Mouse (Mus musculus) kidney, embryonic 14.5 days (tissue): ENCODE measurements around the gene Eif2s1. TPM values are rescaled to one million over a fixed set of nuclear protein-coding genes. Genes with fewer than 3 reads are reported as not detected.
A peak's percentile ranks its signal among the peaks of the same experiment; 100 is the strongest.

ENCODE experiments used
- ATAC-seq: fragments of 200-750 bp; cut with Nextera tagmentation; 2 replicates; pipeline ENCODE4 v1.8.0; 2017; ENCODE audit warnings: moderate number of reproducible peaks, mild to moderate bottlenecking, moderate TSS enrichment, moderate library complexity; ENCODE audit not compliant: low FRiP score, low TSS enrichment
- H3K27ac ChIP-seq: fragments of 300-500 bp; sonication (generic); 2 replicates; pipeline ENCODE4 v1.5.1; 2014; ENCODE audit warnings: low read depth, mild to moderate bottlenecking, low read length, moderate library complexity, mixed read lengths
- H3K27me3 ChIP-seq: fragments of 300-500 bp; sonication (generic); 2 replicates; pipeline ENCODE4 v1.6.1; 2014; ENCODE audit warnings: mild to moderate bottlenecking, low read length; ENCODE audit not compliant: control insufficient read depth, insufficient read depth
- H3K36me3 ChIP-seq: fragments of 300-500 bp; sonication (generic); 2 replicates; pipeline ENCODE4 v1.6.1; 2014; ENCODE audit warnings: low read length, mixed read lengths; ENCODE audit not compliant: control insufficient read depth, insufficient read depth
- H3K4me1 ChIP-seq: fragments of 300-500 bp; sonication (generic); 2 replicates; pipeline ENCODE4 v1.6.1; 2014; ENCODE audit warnings: low read length, mixed read lengths; ENCODE audit not compliant: control insufficient read depth, insufficient read depth
- H3K4me2 ChIP-seq: fragments of 300-500 bp; sonication (generic); replicated peaks from 2 replicates; pipeline ENCODE4 v1.6.1; 2014; ENCODE audit warnings: low read depth, mild to moderate bottlenecking, low read length
- H3K4me3 ChIP-seq: fragments of 300-500 bp; sonication (generic); 2 replicates; pipeline ENCODE4 v1.5.1; 2014; ENCODE audit warnings: mild to moderate bottlenecking, low read length
- H3K9ac ChIP-seq: fragments of 300-500 bp; sonication (generic); 2 replicates; pipeline ENCODE4 v1.6.1; 2014; ENCODE audit warnings: low read depth, mild to moderate bottlenecking, low read length, moderate library complexity
- H3K9me3 ChIP-seq: fragments of 300-500 bp; sonication (generic); 2 replicates; pipeline ENCODE4 v1.6.1; 2016; ENCODE audit warnings: low read length; ENCODE audit not compliant: control insufficient read depth
- WGBS: fragments of 180-500 bp; shearing (Covaris S2); extraction: QIAGEN DNeasy Blood & Tissue Kit; methylation state at CpG from one replicate; pipeline ENCODE4 v1.1.7; 2014; 5-methylcytosine and 5-hydroxymethylcytosine counted together
- polyA plus RNA-seq: library from polyadenylated mRNA; unstranded; fragments of >200 nt; fragmentation: Nextera tagmentation; extraction: Ambion mirVana; gene quantifications from 2 replicates; pipeline ENCODE4 v1.2.1, GENCODE M21; 2014

Eif2s1 gene
- polyA plus RNA-seq, 1 experiment from 2014 or later, result 245 TPM

DNA sequence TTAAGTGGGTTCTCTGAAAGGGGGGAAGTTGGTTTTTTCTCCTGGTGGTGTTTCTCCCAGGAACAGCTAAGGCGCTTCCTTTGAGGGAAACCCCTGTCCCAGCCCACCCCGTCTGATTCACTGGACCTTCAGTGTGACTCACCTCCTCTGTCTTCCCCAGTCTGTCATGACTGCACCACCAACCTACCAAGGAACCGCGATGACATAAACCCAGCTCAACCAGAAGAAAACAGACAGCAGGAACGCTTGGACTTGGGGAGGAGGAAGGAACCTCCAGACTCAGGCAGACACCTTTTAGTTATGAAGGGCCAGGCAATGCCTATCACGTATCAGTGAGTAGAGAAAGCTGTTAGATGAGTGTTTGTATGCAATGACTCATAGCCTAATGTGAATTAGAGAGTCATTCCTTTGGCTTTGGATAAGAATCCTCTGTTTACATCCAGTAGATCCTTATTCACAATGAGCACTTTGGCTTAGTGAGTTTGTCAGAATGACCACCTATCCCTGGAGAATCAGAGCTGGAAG is 46.5 kb downstream of the Eif2s1 start:
- H3K9me3 ChIP-seq, result peaks cover 3% of the 10 kb centered on the region; the same call in 1 of the 2 replicates
- H3K4me3 ChIP-seq, result no peak overlapping the region
- no peak overlapping the region for H3K9ac ChIP-seq
- 79% methylated on average over 6 of the region's 6 CpGs for WGBS
- no peak overlapping the region for H3K27ac ChIP-seq
- no peak for ATAC-seq
- no peak overlapping the region for H3K4me2 ChIP-seq
- no peaks in the 10 kb centered on the region for H3K36me3 ChIP-seq
- H3K27me3 ChIP-seq, result peaks cover 46% of the 10 kb centered on the region
- H3K4me1 ChIP-seq, result peaks cover 9% of the 10 kb centered on the region; the same call in 1 of the 2 replicates

GRCm38 (mm10) chr12:78910684-78911461 is 49.3 kb downstream of the Eif2s1 start:
- H3K4me1 ChIP-seq, result peaks cover 9% of the 10 kb centered on the region; the same call in 1 of the 2 replicates
- H3K4me3 ChIP-seq, result peak overlapping the region; percentile 42
- no peaks in the 10 kb centered on the region for H3K36me3 ChIP-seq
- peaks cover 46% of the 10 kb centered on the region for H3K27me3 ChIP-seq
- WGBS, result 8% methylated on average over 15 of the region's 16 CpGs
- H3K9me3 ChIP-seq, result peaks cover 3% of the 10 kb centered on the region; the same call in 1 of the 2 replicates
- no peak for ATAC-seq
- peak overlapping the region; percentile 64 for H3K4me2 ChIP-seq
- no peak overlapping the region for H3K9ac ChIP-seq
- H3K27ac ChIP-seq, result no peak overlapping the region

GRCm38 (mm10) chr12:78911707-78912417 is 50.2 kb downstream of the Eif2s1 start:
- no peak overlapping the region for H3K27ac ChIP-seq
- H3K4me1 ChIP-seq, result peaks cover 9% of the 10 kb centered on the region; the same call in 1 of the 2 replicates
- no peaks in the 10 kb centered on the region for H3K36me3 ChIP-seq
- WGBS, result 1% methylated on average over 37 of the region's 37 CpGs
- H3K4me3 ChIP-seq, result peak overlapping the region; percentile 42
- peak overlapping the region; percentile 64 for H3K4me2 ChIP-seq
- H3K27me3 ChIP-seq, result peaks cover 43% of the 10 kb centered on the region
- H3K9ac ChIP-seq, result peak overlapping the region; percentile 28; the same call in 1 of the 2 replicates
- peak; percentile 56; the same call in 1 of the 2 replicates for ATAC-seq
- peaks cover 3% of the 10 kb centered on the region; the same call in 1 of the 2 replicates for H3K9me3 ChIP-seq

DNA sequence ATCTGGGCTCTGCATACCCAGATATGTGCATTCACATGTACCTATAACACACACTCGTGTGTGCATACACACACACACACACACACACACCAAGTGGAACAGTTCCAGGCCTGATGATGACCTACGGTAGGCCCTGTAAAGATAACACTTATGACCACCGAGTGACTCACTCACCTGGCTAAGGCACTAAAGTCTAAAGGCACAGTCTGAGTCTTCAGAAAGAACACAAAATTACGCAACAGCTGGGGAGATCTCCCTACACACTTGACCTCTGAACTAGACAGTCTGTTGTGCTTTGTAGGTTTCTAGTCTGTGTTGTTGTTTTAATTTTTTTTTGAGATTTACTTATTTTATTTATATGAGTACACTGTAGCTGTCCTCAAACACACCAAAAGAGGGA is 52.8 kb downstream of the Eif2s1 start:
- Histone ChIP-seq H3K4me2 (no peak overlapping the region), H3K4me3 (no peak overlapping the region), H3K9me3 (no peaks in the 10 kb centered on the region), H3K27me3 (peaks cover 34% of the 10 kb centered on the region), H3K9ac (no peak overlapping the region), H3K4me1 (peaks cover 13% of the 10 kb centered on the region; the same call in 1 of the 2 replicates), H3K36me3 (no peaks in the 10 kb centered on the region), H3K27ac (no peak overlapping the region)
- no peak for ATAC-seq
- WGBS, result 88% methylated on average over 4 of the region's 4 CpGs

DNA sequence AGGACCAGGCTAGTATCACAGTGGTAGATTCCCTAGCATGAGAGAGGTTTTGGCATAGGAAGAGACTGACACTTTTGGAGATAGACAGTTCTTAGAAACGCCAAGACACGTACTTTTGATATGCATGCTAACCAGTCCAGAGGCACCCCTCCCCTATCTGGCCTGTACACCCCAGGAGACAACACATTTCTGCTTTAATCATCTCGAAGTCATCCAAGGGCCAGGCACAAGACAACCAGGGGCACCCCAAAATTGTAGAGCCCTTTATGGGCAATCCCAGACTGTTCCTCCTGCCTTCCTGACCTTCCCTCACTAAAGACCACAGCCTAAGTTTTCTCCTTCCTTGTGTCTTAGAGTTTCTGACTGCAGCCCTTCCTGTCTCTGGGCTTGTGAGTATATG is 53.9 kb downstream of the Eif2s1 start:
- Histone ChIP-seq H3K4me2 (no peak overlapping the region), H3K36me3 (no peaks in the 10 kb centered on the region), H3K9me3 (no peaks in the 10 kb centered on the region), H3K4me3 (no peak overlapping the region), H3K27ac (no peak overlapping the region), H3K27me3 (peaks cover 25% of the 10 kb centered on the region), H3K9ac (no peak overlapping the region), H3K4me1 (peaks cover 13% of the 10 kb centered on the region; the same call in 1 of the 2 replicates)
- no peak for ATAC-seq
- 97% methylated on average over 3 of the region's 3 CpGs for WGBS

DNA sequence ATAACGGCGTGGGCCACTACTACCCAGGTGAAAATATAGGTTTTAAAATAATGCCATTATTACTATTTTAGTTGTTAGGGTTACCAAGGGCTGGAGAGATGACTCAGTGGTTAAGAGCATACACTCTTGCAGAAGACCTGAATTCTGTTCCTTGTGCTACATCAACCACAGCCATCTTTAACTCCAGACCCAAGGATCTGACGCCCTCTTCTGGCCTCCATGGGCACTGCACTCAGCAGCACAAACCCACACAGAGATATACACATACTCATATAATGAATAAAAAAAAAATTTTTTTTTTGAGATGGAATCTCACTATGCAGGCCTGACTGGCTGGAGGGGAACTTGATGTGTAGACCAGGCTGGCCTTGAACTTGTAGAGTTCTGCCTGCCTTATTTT is 54.7 kb downstream of the Eif2s1 start:
- Histone ChIP-seq H3K4me1 (peaks cover 13% of the 10 kb centered on the region; the same call in 1 of the 2 replicates), H3K4me2 (no peak overlapping the region), H3K4me3 (no peak overlapping the region), H3K9ac (no peak overlapping the region), H3K36me3 (no peaks in the 10 kb centered on the region), H3K27me3 (peaks cover 17% of the 10 kb centered on the region), H3K9me3 (no peaks in the 10 kb centered on the region), H3K27ac (no peak overlapping the region)
- 84% methylated on average over 3 of the region's 3 CpGs for WGBS
- no peak for ATAC-seq

GRCm38 (mm10) chr12:78918227-78919078 is 56.8 kb downstream of the Eif2s1 start:
- Histone ChIP-seq H3K9ac (no peak overlapping the region), H3K4me2 (peak overlapping the region; percentile 19), H3K27me3 (no peaks in the 10 kb centered on the region; the same call in 1 of the 2 replicates), H3K36me3 (no peaks in the 10 kb centered on the region), H3K4me3 (no peak overlapping the region), H3K4me1 (0 out of 2 replicates have a peak, but pooled peaks cover 4% of the 10 kb centered on the region), H3K27ac (no peak overlapping the region), H3K9me3 (no peaks in the 10 kb centered on the region)
- WGBS, result 10% methylated on average over 9 of the region's 11 CpGs
- peak; percentile 74 for ATAC-seq

- Histone ChIP-seq H3K36me3 (no peaks in the 10 kb centered on the region), H3K27me3 (no peaks in the 10 kb centered on the region), H3K27ac (no peak overlapping the region), H3K9ac (no peak overlapping the region), H3K4me1 (0 out of 2 replicates have a peak, but pooled peaks cover 4% of the 10 kb centered on the region), H3K9me3 (no peaks in the 10 kb centered on the region), H3K4me2 (peak overlapping the region; percentile 16), H3K4me3 (no peak overlapping the region)
- ATAC-seq, result peak; percentile 68
- WGBS, result 24% methylated on average over 16 of the region's 16 CpGs
Observed at GRCm38 (mm10) chr12:78919079-78919712, 57.6 kb downstream of the Eif2s1 start.
